Mouse (Mus musculus): ENCODE results near the gene Ptch2. TPM values are rescaled to one million over a fixed set of nuclear protein-coding genes. Genes with fewer than 3 reads are reported as not detected.

Ptch2 gene
- polyA plus RNA-seq, 1 experiment from 2014 or later: 4.5 TPM

Small RNAs within 50 kb of the gene (microRNA-seq; reads per million reads assigned to microRNA genes)
- gene Gm22398: not detected

Other genes starting within 250 kb of the Ptch2 start
- gene Zswim5, start 218.7 kb upstream of the Ptch2 start, polyA plus RNA-seq (2016; fragmentation: Nextera tagmentation; extraction: Ambion mirVana): 7.4 and 8.5 TPM in 2 replicates
- gene Urod, start 101.7 kb upstream of the Ptch2 start, polyA plus RNA-seq (2016; fragmentation: Nextera tagmentation; extraction: Ambion mirVana): 87.5 and 90.2 TPM in 2 replicates
- gene Hectd3, start 100.8 kb upstream of the Ptch2 start, polyA plus RNA-seq (2016; fragmentation: Nextera tagmentation; extraction: Ambion mirVana): 20.2 and 20.6 TPM in 2 replicates
- 41.5 and 47.4 TPM in 2 replicates for gene Eif2b3, start 76.7 kb upstream of the Ptch2 start, polyA plus RNA-seq (2016; fragmentation: Nextera tagmentation; extraction: Ambion mirVana)
- 4.0 and 4.5 TPM in 2 replicates for gene Btbd19, start 29.6 kb downstream of the Ptch2 start, polyA plus RNA-seq (2016; fragmentation: Nextera tagmentation; extraction: Ambion mirVana)
- 0.34 TPM in 1 of 2 replicates, not detected in the other for gene Tctex1d4, start 30.7 kb downstream of the Ptch2 start, polyA plus RNA-seq (2016; fragmentation: Nextera tagmentation; extraction: Ambion mirVana)
- 26.4 and 29.6 TPM in 2 replicates for gene Plk3, start 37.9 kb downstream of the Ptch2 start, polyA plus RNA-seq (2016; fragmentation: Nextera tagmentation; extraction: Ambion mirVana)
- 588 and 618 TPM in 2 replicates for gene Rps8, start 60.2 kb downstream of the Ptch2 start, polyA plus RNA-seq (2016; fragmentation: Nextera tagmentation; extraction: Ambion mirVana)
- gene Kif2c, start 86.6 kb downstream of the Ptch2 start, polyA plus RNA-seq (2016; fragmentation: Nextera tagmentation; extraction: Ambion mirVana): 55.6 and 56.4 TPM in 2 replicates
- 9.0 and 9.6 TPM in 2 replicates for gene Tmem53, start 155.9 kb downstream of the Ptch2 start, polyA plus RNA-seq (2016; fragmentation: Nextera tagmentation; extraction: Ambion mirVana)
- gene Armh1, start 156.1 kb downstream of the Ptch2 start, polyA plus RNA-seq (2016; fragmentation: Nextera tagmentation; extraction: Ambion mirVana): 0.78 and 1.3 TPM in 2 replicates

Data from hindbrain, embryonic 12.5 days (tissue).